Mouse (Mus musculus) brain, adult 2 months (tissue): ENCODE data around the gene Abl1.

ENCODE experiments used
- DNase-seq: peaks from one replicate; pipeline ENCODE4 v3.0.0; 2011; ENCODE audit warnings: low read depth, low spot score

Gene Abl1

GRCm38 (mm10) chr2:31785074-31785473, 96.9 kb downstream of the Abl1 start:
- peak; percentile 93 for DNase-seq

- DNase-seq = peak; percentile 90
These were observed 98.9 kb downstream of the Abl1 start for GRCm38 (mm10) chr2:31787029-31787428.

GRCm38 (mm10) chr2:31788227-31788626, 100.1 kb downstream of the Abl1 start:
- no peak for DNase-seq

- DNase-seq = no peak
These were observed 101.0 kb downstream of the Abl1 start for GRCm38 (mm10) chr2:31789215-31789614.

GRCm38 (mm10) chr2:31790728-31791251, 102.6 kb downstream of the Abl1 start:
- no peak for DNase-seq

GRCm38 (mm10) chr2:31791260-31791659, 103.1 kb downstream of the Abl1 start:
- no peak for DNase-seq

- no peak for DNase-seq
These were observed 104.4 kb downstream of the Abl1 start for GRCm38 (mm10) chr2:31792611-31793010.

- peak; percentile 40 for DNase-seq
These were observed 108.8 kb downstream of the Abl1 start for GRCm38 (mm10) chr2:31796943-31797342.

- DNase-seq = peak; percentile 77
These were observed 113.2 kb downstream of the Abl1 start for GRCm38 (mm10) chr2:31801416-31801815.

- no peak for DNase-seq
These were observed 114.6 kb downstream of the Abl1 start for GRCm38 (mm10) chr2:31802811-31803210.

GRCm38 (mm10) chr2:31803480-31803879, 115.3 kb downstream of the Abl1 start:
- DNase-seq = peak; percentile 79

- DNase-seq = no peak
These were observed 118.6 kb downstream of the Abl1 start for GRCm38 (mm10) chr2:31806639-31807382.

- DNase-seq = no peak
These were observed 120.5 kb downstream of the Abl1 start for GRCm38 (mm10) chr2:31808410-31809357.

GRCm38 (mm10) chr2:31809358-31809740, 121.2 kb downstream of the Abl1 start:
- DNase-seq = no peak

- DNase-seq = no peak
These were observed 122.3 kb downstream of the Abl1 start, which contains the start of gene Qrfp for GRCm38 (mm10) chr2:31810444-31810843. Qrfp (minus strand) TSS chr2:31810580.

GRCm38 (mm10) chr2:31811086-31811958, 123.1 kb downstream of the Abl1 start:
- no peak for DNase-seq

GRCm38 (mm10) chr2:31813641-31814040, 125.5 kb downstream of the Abl1 start:
- DNase-seq = no peak

- peak; percentile 81 for DNase-seq
These were observed 126.5 kb downstream of the Abl1 start for GRCm38 (mm10) chr2:31814699-31815098.

- peak; percentile 75 for DNase-seq
These were observed 127.2 kb downstream of the Abl1 start for GRCm38 (mm10) chr2:31815367-31815766.

GRCm38 (mm10) chr2:31822524-31823371, 134.6 kb downstream of the Abl1 start:
- DNase-seq = peak; percentile 89
